Mouse (Mus musculus) lung, embryonic 16.5 days (tissue): ENCODE measurements around the gene Prss27. TPM values are rescaled to one million over a fixed set of nuclear protein-coding genes. Genes with fewer than 3 reads are reported as not detected.
A peak's percentile ranks its signal among the peaks of the same experiment; 100 is the strongest.

Source experiments
- ATAC-seq: fragments of 200-750 bp; cut with Nextera tagmentation; 2 replicates; pipeline ENCODE4 v1.8.0; 2017; ENCODE audit warnings: low read depth, mild to moderate bottlenecking, moderate library complexity
- H3K27ac ChIP-seq: fragments of 300-500 bp; sonication (generic); 2 replicates; pipeline ENCODE4 v1.5.1; 2014; ENCODE audit warnings: mild to moderate bottlenecking, control low read depth, low read length
- H3K27me3 ChIP-seq: fragments of 300-500 bp; sonication (generic); 2 replicates; pipeline ENCODE4 v1.6.1; 2014; ENCODE audit warnings: low read depth, low read length, mixed read lengths; ENCODE audit not compliant: control insufficient read depth, insufficient read depth
- H3K36me3 ChIP-seq: fragments of 300-500 bp; sonication (generic); 2 replicates; pipeline ENCODE4 v1.6.1; 2014; ENCODE audit warnings: low read length; ENCODE audit not compliant: control insufficient read depth, insufficient read depth
- H3K4me1 ChIP-seq: fragments of 300-500 bp; sonication (generic); replicated peaks from 2 replicates; pipeline ENCODE4 v1.6.1; 2014; ENCODE audit warnings: low read length, mixed read lengths; ENCODE audit not compliant: control insufficient read depth, insufficient read depth
- H3K4me2 ChIP-seq: fragments of 300-500 bp; sonication (generic); 2 replicates; pipeline ENCODE4 v1.6.1; 2014; ENCODE audit warnings: low read depth, low read length, control low read depth
- H3K4me3 ChIP-seq: fragments of 300-500 bp; sonication (generic); 2 replicates; pipeline ENCODE4 v1.5.1; 2014; ENCODE audit warnings: mild to moderate bottlenecking, low read length, control low read depth
- H3K9ac ChIP-seq: fragments of 300-500 bp; sonication (generic); 2 replicates; pipeline ENCODE4 v1.6.1; 2014; ENCODE audit warnings: low read length, control low read depth
- H3K9me3 ChIP-seq: fragments of 300-500 bp; sonication (generic); 2 replicates; pipeline ENCODE4 v1.6.1; 2016; ENCODE audit warnings: low read length; ENCODE audit not compliant: control insufficient read depth
- WGBS: fragments of 180-500 bp; shearing (Covaris S2); extraction: QIAGEN DNeasy Blood & Tissue Kit; methylation state at CpG from one replicate; pipeline ENCODE4 v1.1.7; 2014; 5-methylcytosine and 5-hydroxymethylcytosine counted together
- polyA plus RNA-seq: library from polyadenylated mRNA; unstranded; fragments of >200 nt; fragmentation: Nextera tagmentation; extraction: Ambion mirVana; gene quantifications from 2 replicates; pipeline ENCODE4 v1.2.1, GENCODE M21; 2015

Prss27 gene
- polyA plus RNA-seq = 0.11 and 0.28 TPM in 2 replicates

DNA sequence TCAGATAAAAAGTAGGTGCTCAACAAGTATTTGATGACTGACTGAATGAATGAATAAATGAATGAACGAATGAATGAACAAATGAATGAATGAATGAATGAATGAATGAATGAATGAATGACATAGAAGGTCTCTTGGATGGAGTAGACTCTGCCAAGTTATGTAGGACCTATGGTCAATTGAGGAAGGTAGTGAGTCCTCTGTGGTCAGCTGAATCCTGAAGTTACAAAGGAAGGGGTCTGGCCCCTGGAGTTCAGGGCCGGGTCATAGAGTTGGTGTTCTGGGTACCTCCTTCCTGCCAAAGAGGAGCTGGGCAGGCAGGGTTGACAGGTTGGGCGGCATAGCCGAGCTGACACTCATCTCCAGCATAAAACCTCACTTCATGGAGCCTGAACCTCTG is at the start of gene Prss27:
TSS of gene Prss27 (plus strand) at position 301 of the 400 bp plus-strand sequence.
- no peak within 1 kb of the TSS for H3K4me2 ChIP-seq
- 47% methylated on average over 4 of the region's 4 CpGs for WGBS

DNA sequence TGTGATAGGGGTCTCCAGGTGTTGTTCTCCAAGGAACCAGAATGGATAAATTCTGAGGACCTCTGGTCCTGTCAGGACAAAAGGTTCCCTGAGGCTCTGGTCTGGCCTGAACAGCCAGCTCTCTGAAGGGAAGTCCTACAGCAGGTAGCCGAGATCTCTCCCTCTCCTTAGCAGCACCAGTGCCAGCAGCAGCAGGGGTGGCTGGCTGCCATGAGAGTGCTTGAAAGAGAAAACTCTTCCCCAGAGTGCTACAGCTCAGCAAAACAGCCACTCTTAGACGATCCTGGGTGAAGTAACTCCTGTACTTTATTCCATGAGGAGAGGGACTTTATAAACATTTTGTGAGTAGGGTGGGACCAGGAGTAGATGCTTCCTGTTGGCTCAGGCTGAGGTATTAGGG is 48.1 kb upstream of the Prss27 start:
- Histone ChIP-seq H3K4me2 (no peak overlapping the region), H3K36me3 (no peaks in the 10 kb centered on the region), H3K9ac (no peak overlapping the region), H3K4me3 (no peak overlapping the region), H3K4me1 (peaks cover 5% of the 10 kb centered on the region; the same call in 1 of the 2 replicates), H3K27ac (no peak overlapping the region), H3K9me3 (no peaks in the 10 kb centered on the region), H3K27me3 (no peaks in the 10 kb centered on the region; the same call in 1 of the 2 replicates)
- WGBS = 18% methylated on average over 2 of the region's 2 CpGs
- no peak for ATAC-seq

More for the DNA sequence above, at the start of gene Prss27:
- Histone ChIP-seq H3K9ac (no peak within 1 kb of the TSS), H3K36me3 (no peaks in the 10 kb centered on the region), H3K9me3 (no peaks in the 10 kb centered on the region; the same call in 1 of the 2 replicates), H3K27ac (no peak within 1 kb of the TSS), H3K4me1 (no peaks in the 10 kb centered on the region), H3K27me3 (no peaks in the 10 kb centered on the region), H3K4me3 (no peak within 1 kb of the TSS)
- no peak for ATAC-seq

DNA sequence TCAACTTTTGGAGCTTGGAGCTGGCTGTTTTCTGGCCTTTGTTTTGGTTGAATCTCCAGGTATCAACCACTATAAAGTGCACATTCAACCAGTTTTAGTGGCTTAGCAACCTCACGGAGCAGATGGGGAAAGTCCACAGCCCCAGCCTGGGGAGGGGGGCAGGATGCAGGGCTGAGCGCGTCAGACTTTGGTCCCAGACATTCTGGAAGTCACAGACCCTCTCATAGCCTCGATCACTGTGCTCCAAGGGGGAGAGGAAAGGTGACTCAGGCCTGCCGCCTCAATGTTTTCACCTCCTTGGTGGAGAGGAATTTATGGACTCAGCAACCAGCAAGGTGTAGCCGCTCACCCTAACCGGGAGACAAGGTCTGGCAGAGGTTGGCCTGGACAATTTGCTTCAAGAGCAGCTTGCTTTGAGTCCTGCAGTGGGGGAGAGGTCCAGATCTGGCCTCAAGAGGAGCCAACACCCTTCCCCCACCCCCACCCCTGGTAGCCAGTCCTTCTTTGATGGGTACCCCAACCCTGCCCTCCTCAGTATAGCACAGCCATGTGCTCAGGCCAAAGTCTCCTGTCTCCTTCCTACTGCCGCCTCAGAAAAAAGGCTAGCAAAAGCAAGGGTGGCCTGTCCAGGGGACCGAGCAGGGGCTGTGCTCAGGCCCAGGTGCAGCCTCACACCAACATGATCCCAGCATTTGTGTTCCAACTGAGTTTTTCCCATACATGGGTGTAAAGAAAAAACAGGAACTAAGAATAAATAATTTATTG is 45.0 kb upstream of the Prss27 start:
- Histone ChIP-seq H3K4me2 (peak overlapping the region; percentile 49), H3K4me3 (peak overlapping the region; percentile 13; the same call in 1 of the 2 replicates), H3K27me3 (no peaks in the 10 kb centered on the region), H3K27ac (no peak overlapping the region), H3K9ac (0 out of 2 replicates have a peak overlapping the region, but pooled peaks have one; percentile 21), H3K9me3 (no peaks in the 10 kb centered on the region), H3K4me1 (peaks cover 10% of the 10 kb centered on the region), H3K36me3 (no peaks in the 10 kb centered on the region)
- ATAC-seq = peak; percentile 26; the same call in 1 of the 2 replicates
- WGBS = 63% methylated on average over 9 of the region's 9 CpGs

DNA sequence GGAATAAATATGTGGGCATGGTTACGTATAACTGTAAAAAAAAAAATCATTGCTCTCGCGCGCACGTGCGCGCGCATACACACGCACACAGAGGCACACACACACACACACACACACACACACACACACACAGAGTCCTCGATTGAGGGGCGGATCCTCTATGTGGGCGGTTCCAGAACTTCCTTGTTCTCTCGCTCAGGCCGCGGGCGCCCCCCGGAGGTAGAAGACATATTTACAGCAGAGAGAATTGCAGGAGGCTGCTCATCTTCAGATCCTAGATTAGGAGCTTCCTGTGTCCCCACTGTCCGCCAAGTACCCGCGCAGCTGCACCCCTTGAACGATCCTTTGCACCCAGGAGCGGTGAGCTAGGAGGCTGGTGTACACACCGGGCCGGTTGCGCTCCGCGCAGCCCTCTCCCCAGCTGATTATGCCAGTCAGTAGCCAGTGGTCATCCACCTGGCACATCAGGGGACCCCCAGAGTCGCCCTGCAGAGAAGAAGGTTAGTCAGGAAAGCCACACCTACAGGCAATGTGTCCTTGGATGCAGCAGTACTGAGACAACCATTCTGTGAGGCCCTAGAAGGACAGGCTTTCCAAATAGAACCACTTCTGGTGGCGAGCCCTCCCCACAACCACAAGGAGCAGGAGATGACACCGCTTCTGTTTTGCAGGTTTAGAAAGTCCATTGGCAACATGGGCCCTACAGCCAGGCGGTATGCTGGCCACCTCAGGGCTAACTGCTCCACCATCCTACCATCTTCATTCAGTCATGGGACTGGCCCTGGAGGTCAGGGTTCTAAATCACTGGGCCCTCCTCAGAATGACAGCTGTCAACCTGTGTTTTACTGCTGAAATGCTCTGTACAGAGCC is 44.1 kb upstream of the Prss27 start:
- peak; percentile 81 for ATAC-seq
- no peak overlapping the region for H3K27ac ChIP-seq
- no peaks in the 10 kb centered on the region for H3K36me3 ChIP-seq
- H3K4me1 ChIP-seq = peaks cover 13% of the 10 kb centered on the region
- H3K27me3 ChIP-seq = no peaks in the 10 kb centered on the region
- WGBS = 12% methylated on average over 31 of the region's 31 CpGs
- peak overlapping the region; percentile 49 for H3K9ac ChIP-seq
- no peaks in the 10 kb centered on the region for H3K9me3 ChIP-seq
- H3K4me2 ChIP-seq = peak overlapping the region; percentile 49
- H3K4me3 ChIP-seq = peak overlapping the region; percentile 21

DNA sequence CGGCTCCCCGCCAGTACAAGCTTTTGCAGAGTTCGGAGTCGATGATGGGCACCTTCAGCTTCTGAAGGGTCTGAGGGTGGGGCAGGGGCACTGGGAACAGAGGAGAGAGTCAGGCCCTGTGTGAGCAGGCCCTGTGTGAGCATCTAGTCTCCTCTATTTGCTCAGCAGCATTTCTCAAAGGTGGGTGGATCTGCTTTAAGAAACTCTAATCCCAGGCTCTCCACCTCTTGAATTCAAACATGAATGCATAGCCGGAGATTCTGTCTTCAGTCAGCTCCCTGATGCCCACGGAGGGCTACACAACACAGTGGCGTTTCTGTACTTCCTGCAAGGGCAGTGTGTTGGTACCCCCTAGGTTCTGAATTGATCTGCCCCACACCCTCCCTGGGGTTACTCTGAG is 43.3 kb upstream of the Prss27 start:
- Histone ChIP-seq H3K4me3 (no peak overlapping the region), H3K36me3 (no peaks in the 10 kb centered on the region), H3K27me3 (no peaks in the 10 kb centered on the region), H3K27ac (no peak overlapping the region), H3K9ac (no peak overlapping the region), H3K4me2 (no peak overlapping the region), H3K9me3 (no peaks in the 10 kb centered on the region), H3K4me1 (peaks cover 13% of the 10 kb centered on the region)
- 72% methylated on average over 7 of the region's 7 CpGs for WGBS
- ATAC-seq = no peak

DNA sequence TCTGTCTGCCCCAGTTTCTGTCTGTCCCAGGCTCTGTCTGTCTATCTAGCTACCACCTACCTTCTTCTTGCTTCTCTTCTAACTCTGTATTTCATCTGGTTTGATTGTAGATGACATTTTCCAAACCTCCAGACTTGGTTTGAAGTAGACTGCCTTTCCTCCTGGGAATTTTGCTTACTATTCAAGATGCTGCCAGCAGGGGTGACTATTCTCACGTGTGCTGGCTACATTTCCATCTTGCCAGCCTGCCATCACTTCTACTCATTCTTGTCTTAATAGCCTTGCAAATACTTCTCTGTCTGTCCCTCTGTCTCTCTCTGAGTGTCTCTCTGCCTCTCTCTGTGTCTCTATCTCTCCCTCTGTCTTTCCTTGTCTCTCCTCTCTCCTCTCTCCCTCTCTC is 42.5 kb upstream of the Prss27 start:
- H3K9ac ChIP-seq = no peak overlapping the region
- WGBS = 32% methylated on average over 1 of the region's 1 CpGs
- H3K36me3 ChIP-seq = no peaks in the 10 kb centered on the region
- no peak overlapping the region for H3K27ac ChIP-seq
- peaks cover 15% of the 10 kb centered on the region for H3K4me1 ChIP-seq
- H3K4me2 ChIP-seq = no peak overlapping the region
- H3K4me3 ChIP-seq = no peak overlapping the region
- no peaks in the 10 kb centered on the region for H3K27me3 ChIP-seq
- H3K9me3 ChIP-seq = no peaks in the 10 kb centered on the region
- ATAC-seq = no peak

DNA sequence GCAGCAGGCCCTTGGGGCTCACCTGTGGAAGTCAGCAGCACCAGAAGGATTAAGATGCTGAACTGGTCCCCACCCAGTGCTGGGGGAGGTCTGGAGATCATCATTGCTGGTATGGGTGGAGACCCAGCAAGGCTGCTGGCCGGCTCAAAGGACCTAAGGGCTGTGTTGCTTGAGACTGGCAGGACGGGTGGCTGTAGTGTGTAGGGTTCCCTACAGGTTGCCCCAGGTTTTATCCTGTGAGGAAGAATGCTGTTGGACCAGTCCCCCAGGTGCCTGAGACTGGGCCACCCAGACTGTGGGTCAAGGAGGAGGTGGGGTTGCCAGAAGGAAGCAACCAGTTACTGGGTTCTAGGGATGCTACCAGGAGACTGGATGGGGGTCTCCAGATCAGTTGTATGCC is 40.0 kb upstream of the Prss27 start, which contains the start of gene Prss22:
TSS of gene Prss22 (minus strand) at position 200 of the 400 bp plus-strand sequence.
- 0 out of 2 replicates have a peak within 1 kb of the TSS, but pooled peaks have one; percentile 9 for H3K4me3 ChIP-seq
- no peaks in the 10 kb centered on the region for H3K27me3 ChIP-seq
- no peaks in the 10 kb centered on the region for H3K36me3 ChIP-seq
- WGBS = 37% methylated on average over 2 of the region's 2 CpGs
- H3K9me3 ChIP-seq = no peaks in the 10 kb centered on the region
- no peak within 1 kb of the TSS for H3K9ac ChIP-seq
- peak within 1 kb of the TSS; percentile 15; the same call in 1 of the 2 replicates for H3K4me2 ChIP-seq
- H3K4me1 ChIP-seq = peaks cover 15% of the 10 kb centered on the region
- peak; percentile 49 for ATAC-seq
- H3K27ac ChIP-seq = no peak within 1 kb of the TSS

DNA sequence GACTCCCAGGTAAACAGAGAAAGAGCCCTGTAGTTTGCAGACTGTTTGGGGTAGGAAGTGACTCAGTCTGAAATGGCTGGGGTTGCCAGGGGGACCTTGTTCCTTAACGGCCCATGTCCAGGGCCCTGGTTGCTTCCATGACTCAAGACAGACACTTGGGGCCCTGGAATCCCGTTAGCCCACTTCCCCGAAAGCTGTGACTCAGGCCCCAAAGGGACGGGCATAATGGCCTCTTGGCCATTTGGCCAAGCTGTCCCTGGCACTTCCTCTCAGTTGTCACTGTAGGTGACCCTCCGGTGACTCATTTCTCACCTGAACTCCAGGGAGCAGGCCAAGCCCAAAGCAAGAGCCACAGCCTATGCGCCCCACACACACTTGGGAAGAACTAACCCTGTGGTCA is 39.6 kb upstream of the Prss27 start:
- Histone ChIP-seq H3K36me3 (no peaks in the 10 kb centered on the region), H3K9me3 (no peaks in the 10 kb centered on the region), H3K4me1 (peaks cover 12% of the 10 kb centered on the region), H3K4me3 (no peak overlapping the region), H3K9ac (no peak overlapping the region), H3K27me3 (no peaks in the 10 kb centered on the region), H3K27ac (no peak overlapping the region), H3K4me2 (no peak overlapping the region)
- ATAC-seq = no peak
- WGBS = 43% methylated on average over 6 of the region's 6 CpGs

DNA sequence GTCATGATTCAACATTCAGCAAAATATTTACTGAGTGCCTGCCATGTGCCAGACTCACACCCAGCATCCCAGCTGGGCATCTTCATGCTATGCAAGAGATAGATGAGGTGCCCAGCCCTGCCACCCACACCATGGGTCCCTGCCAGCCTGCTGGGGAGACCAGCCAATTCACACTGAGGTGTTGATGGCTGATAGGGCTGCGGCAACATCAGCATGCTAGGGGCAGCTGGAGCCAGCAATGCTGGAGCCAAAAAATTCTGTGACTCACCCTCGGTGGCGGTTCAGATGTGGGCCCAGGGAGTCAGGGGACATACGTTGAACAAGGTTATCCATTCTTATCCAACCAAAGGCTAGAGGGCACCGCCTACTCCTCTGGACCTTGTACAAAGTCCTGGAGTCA is 37.5 kb upstream of the Prss27 start:
- WGBS = 37% methylated on average over 5 of the region's 5 CpGs
- peak; percentile 59 for ATAC-seq
- H3K27ac ChIP-seq = no peak overlapping the region
- H3K9me3 ChIP-seq = no peaks in the 10 kb centered on the region
- no peaks in the 10 kb centered on the region for H3K27me3 ChIP-seq
- H3K36me3 ChIP-seq = no peaks in the 10 kb centered on the region
- no peak overlapping the region for H3K4me3 ChIP-seq
- peaks cover 10% of the 10 kb centered on the region; the same call in 1 of the 2 replicates for H3K4me1 ChIP-seq
- H3K9ac ChIP-seq = no peak overlapping the region
- H3K4me2 ChIP-seq = no peak overlapping the region
